Mouse (Mus musculus) heart, embryonic 11.5 days (tissue): ENCODE data around the gene Rbm7. TPM values are rescaled to one million over a fixed set of nuclear protein-coding genes. Genes with fewer than 3 reads are reported as not detected.
"Not testable (repeated sequence)": the region's sequence is repeated elsewhere in the genome, so short reads cannot be mapped to it uniquely, and the experiment has no call there.

Experiments
- ATAC-seq: fragments of 200-750 bp; cut with Nextera tagmentation; replicated peaks from 2 replicates; pipeline ENCODE4 v1.8.0; 2017; ENCODE audit warnings: moderate library complexity; ENCODE audit not compliant: insufficient number of reproducible peaks, low FRiP score, low TSS enrichment
- H3K27ac ChIP-seq: fragments of 300-500 bp; sonication (generic); 2 replicates; pipeline ENCODE4 v1.5.1; 2014; ENCODE audit warnings: mild to moderate bottlenecking, low read depth, low read length
- H3K27me3 ChIP-seq: fragments of 300-500 bp; sonication (generic); 2 replicates; pipeline ENCODE4 v1.6.1; 2014; ENCODE audit warnings: mild to moderate bottlenecking, low read length, mixed read lengths; ENCODE audit not compliant: control insufficient read depth, insufficient read depth
- H3K36me3 ChIP-seq: fragments of 300-500 bp; sonication (generic); 2 replicates; pipeline ENCODE4 v1.6.1; 2014; ENCODE audit warnings: mild to moderate bottlenecking, low read length, moderate library complexity, mixed read lengths; ENCODE audit not compliant: control insufficient read depth, insufficient read depth
- H3K4me1 ChIP-seq: fragments of 300-500 bp; sonication (generic); 2 replicates; pipeline ENCODE4 v1.6.1; 2014; ENCODE audit warnings: low read length; ENCODE audit not compliant: control insufficient read depth, insufficient read depth
- H3K4me2 ChIP-seq: fragments of 300-500 bp; sonication (generic); 2 replicates; pipeline ENCODE4 v1.6.1; 2014; ENCODE audit warnings: mild to moderate bottlenecking, moderate library complexity
- H3K4me3 ChIP-seq: fragments of 300-500 bp; sonication (generic); 2 replicates; pipeline ENCODE4 v1.5.1; 2014; ENCODE audit warnings: low read depth, low read length
- H3K9ac ChIP-seq: fragments of 300-500 bp; sonication (generic); 2 replicates; pipeline ENCODE4 v1.6.1; 2014; ENCODE audit warnings: mild to moderate bottlenecking, low read depth, low read length, moderate library complexity
- H3K9me3 ChIP-seq: fragments of 300-500 bp; sonication (generic); replicated peaks from 2 replicates; pipeline ENCODE4 v1.6.1; 2016; ENCODE audit warnings: low read length; ENCODE audit not compliant: control insufficient read depth
- WGBS: fragments of 180-500 bp; shearing (Covaris S2); extraction: QIAGEN DNeasy Blood & Tissue Kit; methylation state at CpG from one replicate; pipeline ENCODE4 v1.1.7; 2014; ENCODE audit not compliant: insufficient replicate concordance; 5-methylcytosine and 5-hydroxymethylcytosine counted together
- polyA plus RNA-seq: library from polyadenylated mRNA; unstranded; fragments of >200 nt; fragmentation: Nextera tagmentation; extraction: Ambion mirVana; gene quantifications from 2 replicates; pipeline ENCODE4 v1.2.1, GENCODE M21; 2014

Gene Rbm7
- polyA plus RNA-seq, 1 experiment from 2014 or later = 95.9 TPM

DNA sequence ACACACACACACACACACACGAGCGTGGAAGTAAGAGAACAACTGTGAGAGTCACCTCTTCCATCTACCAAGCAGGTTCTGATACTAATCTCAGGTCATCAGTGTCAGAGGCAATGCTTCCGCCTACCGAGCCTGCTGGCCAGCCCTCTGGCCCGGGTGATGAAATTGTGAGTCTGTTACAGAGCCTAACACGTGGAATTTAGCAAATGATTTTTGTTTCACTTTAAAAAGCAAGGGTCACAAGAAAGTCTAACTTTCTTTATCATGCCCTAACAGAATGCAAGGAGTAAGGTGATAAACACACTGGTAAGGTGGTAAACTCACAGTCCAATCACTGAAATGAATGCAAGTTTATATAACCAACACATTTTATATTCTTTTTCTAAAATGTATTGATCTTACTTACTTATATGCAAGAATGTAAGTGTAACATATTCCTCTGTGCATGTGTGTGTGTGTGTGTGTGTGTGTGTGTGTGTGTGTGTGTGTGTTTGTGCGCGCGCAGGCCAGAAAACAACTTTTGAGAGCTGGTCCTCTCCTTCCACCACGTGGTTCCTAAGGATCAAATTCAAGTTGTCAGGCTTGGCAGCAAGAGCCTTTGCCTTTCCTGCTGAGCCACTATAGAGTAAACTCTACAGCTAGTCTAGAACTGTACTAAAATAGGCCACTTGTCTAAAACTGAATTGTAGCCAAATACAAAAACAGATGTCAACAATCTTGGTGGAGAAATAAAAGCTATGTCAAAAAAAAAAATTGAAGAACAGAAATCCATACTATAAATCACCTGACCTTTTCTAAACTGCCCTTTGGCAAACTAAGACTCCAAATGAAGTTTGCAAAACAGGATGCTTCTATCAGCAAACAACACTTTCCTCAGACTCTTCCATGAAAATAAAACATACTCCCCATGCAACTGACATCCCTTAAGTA lies 18.6 kb downstream of the Rbm7 start:
- no peak for ATAC-seq
- Histone ChIP-seq H3K4me3 (no peak overlapping the region), H3K36me3 (no peaks in the 10 kb centered on the region), H3K27me3 (no peaks in the 10 kb centered on the region), H3K9ac (no peak overlapping the region), H3K4me1 (peaks cover 3% of the 10 kb centered on the region; the same call in 1 of the 2 replicates), H3K4me2 (no peak overlapping the region), H3K9me3 (no peaks in the 10 kb centered on the region), H3K27ac (no peak overlapping the region)
- 87% methylated on average over 10 of the region's 10 CpGs for WGBS

DNA sequence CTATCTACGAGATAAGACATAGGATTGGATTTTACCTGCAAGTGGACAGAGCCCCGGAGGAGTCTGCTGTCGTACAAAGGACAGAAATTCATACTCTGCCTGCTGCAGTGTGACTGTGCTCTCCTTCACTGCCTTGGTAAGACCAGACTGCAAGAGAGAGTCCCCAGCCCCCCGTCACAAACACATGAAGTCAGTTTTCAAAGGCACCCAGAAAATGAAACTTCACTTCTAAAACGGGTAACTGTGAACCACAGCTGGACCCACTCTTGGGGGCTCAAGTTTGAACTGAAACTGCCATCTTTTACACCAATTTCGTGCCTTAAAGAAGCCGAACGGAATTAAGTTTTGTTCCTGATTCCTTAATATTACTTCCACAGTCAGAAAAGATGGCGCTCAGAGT lies 20.7 kb downstream of the Rbm7 start:
- Histone ChIP-seq H3K27me3 (no peaks in the 10 kb centered on the region), H3K36me3 (no peaks in the 10 kb centered on the region; the same call in 1 of the 2 replicates), H3K4me2 (no peak overlapping the region), H3K4me3 (no peak overlapping the region), H3K27ac (no peak overlapping the region), H3K4me1 (no peaks in the 10 kb centered on the region), H3K9me3 (no peaks in the 10 kb centered on the region), H3K9ac (no peak overlapping the region)
- ATAC-seq = no peak
- 94% methylated on average over 9 of the region's 9 CpGs for WGBS

DNA sequence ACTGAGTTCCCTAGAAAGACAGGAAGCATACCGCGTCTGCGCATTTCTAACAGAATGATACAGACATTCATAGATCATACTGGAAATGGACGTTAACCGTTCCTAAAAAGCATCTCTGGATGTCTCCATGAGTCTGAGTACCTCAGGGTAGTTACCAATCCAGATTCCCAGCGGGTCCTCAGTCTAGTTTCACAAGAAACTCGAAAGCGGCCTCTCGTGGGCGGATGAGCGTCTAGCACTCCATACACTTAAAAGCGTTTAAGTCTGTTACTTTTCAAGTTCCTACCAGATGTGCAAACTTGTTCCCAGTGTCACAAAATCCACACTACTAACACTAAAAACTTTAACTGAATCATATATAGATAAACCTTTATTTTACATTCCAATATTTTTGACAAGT lies 22.0 kb downstream of the Rbm7 start:
- Histone ChIP-seq H3K27ac (no peak overlapping the region), H3K4me3 (no peak overlapping the region), H3K9me3 (no peaks in the 10 kb centered on the region), H3K27me3 (no peaks in the 10 kb centered on the region), H3K4me1 (no peaks in the 10 kb centered on the region), H3K36me3 (no peaks in the 10 kb centered on the region; the same call in 1 of the 2 replicates), H3K4me2 (no peak overlapping the region), H3K9ac (no peak overlapping the region)
- ATAC-seq = no peak
- WGBS = 91% methylated on average over 12 of the region's 12 CpGs

DNA sequence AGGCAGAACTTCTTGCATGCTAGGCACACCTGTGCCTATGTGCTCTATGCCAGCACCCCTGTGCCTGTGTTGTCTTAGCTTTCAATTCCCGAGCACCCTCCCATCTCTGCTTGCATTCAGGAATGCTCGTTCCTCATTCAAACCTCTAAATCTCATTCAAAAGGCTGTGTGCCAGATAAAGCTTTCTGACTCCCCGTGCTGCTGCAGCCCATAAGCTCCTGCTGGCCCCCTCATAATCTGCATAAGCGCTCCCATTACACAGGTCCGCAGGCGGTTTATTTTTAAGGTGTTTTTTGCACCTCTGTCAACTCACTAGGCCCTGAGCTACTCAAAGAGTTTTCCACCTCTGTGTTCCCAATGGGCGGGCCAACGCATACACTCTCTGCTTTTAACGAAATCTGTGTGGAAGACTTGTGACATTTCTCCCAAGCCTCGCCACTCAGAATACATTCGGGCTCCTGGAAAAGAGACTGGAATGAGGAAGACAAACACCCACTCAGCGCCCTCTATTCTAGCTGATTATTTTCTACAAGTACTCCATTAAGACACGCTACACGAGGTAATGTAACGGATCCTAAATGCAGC lies 22.6 kb downstream of the Rbm7 start:
- no peak overlapping the region for H3K9ac ChIP-seq
- 86% methylated on average over 15 of the region's 15 CpGs for WGBS

DNA sequence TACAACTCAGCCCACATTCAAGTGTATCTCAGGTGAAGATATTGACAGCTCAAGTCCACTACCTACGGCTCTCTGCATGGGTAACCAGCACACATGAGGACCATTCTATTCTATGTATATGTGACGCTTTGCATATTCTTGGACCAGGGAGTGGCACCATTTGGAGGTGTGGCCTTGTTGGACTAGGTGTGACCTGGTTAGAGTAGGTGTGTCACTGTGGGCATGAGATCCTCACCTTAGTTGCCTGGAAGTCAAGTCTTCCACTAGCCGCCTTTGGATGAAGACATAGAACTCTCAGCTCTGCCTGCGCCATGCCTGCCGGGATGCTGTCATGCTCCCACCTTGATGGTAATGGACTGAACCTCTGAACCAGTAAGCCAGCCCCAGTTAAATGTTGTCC lies 27.6 kb downstream of the Rbm7 start:
- H3K9ac ChIP-seq, ATAC-seq, H3K4me3 ChIP-seq, H3K36me3 ChIP-seq, H3K27me3 ChIP-seq, H3K9me3 ChIP-seq, H3K4me2 ChIP-seq, H3K4me1 ChIP-seq, H3K27ac ChIP-seq: not testable (repeated sequence)
- WGBS = 97% methylated on average over 5 of the region's 5 CpGs

More for the DNA sequence above, 22.6 kb downstream of the Rbm7 start:
- Histone ChIP-seq H3K4me1 (no peaks in the 10 kb centered on the region), H3K36me3 (peaks cover 2% of the 10 kb centered on the region; the same call in 1 of the 2 replicates), H3K4me3 (no peak overlapping the region), H3K4me2 (no peak overlapping the region), H3K9me3 (no peaks in the 10 kb centered on the region), H3K27me3 (no peaks in the 10 kb centered on the region), H3K27ac (no peak overlapping the region)
- no peak for ATAC-seq

DNA sequence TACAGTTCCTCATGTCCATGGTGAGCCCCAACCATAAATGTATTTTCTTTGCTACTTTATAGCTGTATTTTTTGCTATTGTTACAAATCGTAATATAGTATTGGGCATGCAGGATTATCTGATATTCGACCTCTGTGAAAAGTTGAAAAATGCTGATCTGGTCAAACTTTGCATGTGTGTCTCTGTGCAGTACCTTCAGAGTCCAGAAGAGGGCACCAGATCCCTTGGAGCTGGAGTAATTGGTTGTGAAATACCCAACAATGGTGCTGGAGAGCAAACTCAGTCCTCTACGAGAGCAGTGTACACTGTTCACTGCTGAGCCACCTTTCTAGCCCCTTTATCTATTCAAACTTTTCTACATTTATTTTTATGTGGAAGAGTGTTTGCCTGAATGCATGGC lies 28.3 kb downstream of the Rbm7 start:
- Histone ChIP-seq H3K4me2 (no peak overlapping the region), H3K27me3 (no peaks in the 10 kb centered on the region), H3K4me1 (no peaks in the 10 kb centered on the region), H3K4me3 (no peak overlapping the region), H3K36me3 (peaks cover 2% of the 10 kb centered on the region; the same call in 1 of the 2 replicates), H3K9me3 (no peaks in the 10 kb centered on the region), H3K9ac (no peak overlapping the region), H3K27ac (no peak overlapping the region)
- ATAC-seq = no peak
- 56% methylated on average over 3 of the region's 3 CpGs for WGBS

DNA sequence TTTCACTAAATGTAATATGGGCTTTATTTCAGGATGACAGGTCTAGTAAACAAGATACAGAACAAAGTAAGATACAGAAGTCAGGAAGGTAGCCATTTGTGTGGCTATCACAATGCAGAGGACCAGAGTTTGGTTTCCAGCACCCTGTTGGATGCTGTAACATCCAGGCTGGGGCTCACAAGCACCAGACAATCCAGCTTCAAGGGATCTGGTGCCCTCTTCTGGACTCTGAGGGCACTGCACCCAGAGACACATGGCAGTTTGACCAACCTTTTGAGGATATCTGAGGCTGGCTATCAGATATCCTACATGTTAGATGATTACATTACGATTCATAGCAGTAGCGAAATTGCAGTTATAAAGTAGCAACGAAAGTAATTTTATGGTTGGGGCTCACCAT lies 29.4 kb downstream of the Rbm7 start:
- Histone ChIP-seq H3K4me3 (no peak overlapping the region), H3K27me3 (no peaks in the 10 kb centered on the region), H3K4me2 (no peak overlapping the region), H3K36me3 (peaks cover 2% of the 10 kb centered on the region; the same call in 1 of the 2 replicates), H3K4me1 (no peaks in the 10 kb centered on the region), H3K9ac (no peak overlapping the region), H3K9me3 (no peaks in the 10 kb centered on the region), H3K27ac (no peak overlapping the region)
- WGBS = 96% methylated on average over 3 of the region's 3 CpGs
- no peak for ATAC-seq

DNA sequence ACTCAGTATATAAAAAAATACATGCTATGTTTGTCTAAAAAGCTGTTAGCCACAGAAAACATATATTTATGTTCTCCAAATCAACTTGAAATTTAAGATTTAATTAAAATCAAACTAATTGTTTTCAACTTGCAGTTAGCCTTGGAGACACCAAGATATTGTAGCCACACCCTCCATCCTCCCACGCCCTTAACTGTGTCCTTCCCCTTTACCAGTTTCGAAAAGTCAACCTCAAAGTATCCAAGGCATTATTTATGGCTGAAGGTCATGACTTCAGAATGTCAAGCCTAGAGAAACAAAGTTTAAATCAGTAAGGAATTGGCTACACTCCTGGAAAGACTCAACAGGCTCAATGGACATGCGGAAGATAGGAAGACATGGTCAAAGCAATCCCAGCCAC lies 33.6 kb downstream of the Rbm7 start:
- Histone ChIP-seq H3K27ac (no peak overlapping the region), H3K4me1 (no peaks in the 10 kb centered on the region), H3K9me3 (no peaks in the 10 kb centered on the region), H3K4me3 (no peak overlapping the region), H3K4me2 (no peak overlapping the region), H3K27me3 (no peaks in the 10 kb centered on the region), H3K9ac (no peak overlapping the region), H3K36me3 (no peaks in the 10 kb centered on the region; the same call in 1 of the 2 replicates)
- 89% methylated on average over 3 of the region's 3 CpGs for WGBS
- no peak for ATAC-seq
